Mouse (Mus musculus) olfactory bulb, adult 2 months (tissue): ENCODE results near the gene Abcd4.

Experiments
- CTCF ChIP-seq: fragments of 200-500 bp; IDR thresholded peaks from 2 replicates; pipeline ENCODE4 v1.5.1; 2012; ENCODE audit warnings: low read depth, mild to moderate bottlenecking, low read length, moderate library complexity; ENCODE audit not compliant: insufficient read depth
- POLR2A ChIP-seq: fragments of 200-500 bp; IDR thresholded peaks from 2 replicates; pipeline ENCODE4 v1.6.1; 2012; ENCODE audit warnings: mild to moderate bottlenecking, low read depth, low read length, moderate library complexity; ENCODE audit not compliant: insufficient read depth

DNA sequence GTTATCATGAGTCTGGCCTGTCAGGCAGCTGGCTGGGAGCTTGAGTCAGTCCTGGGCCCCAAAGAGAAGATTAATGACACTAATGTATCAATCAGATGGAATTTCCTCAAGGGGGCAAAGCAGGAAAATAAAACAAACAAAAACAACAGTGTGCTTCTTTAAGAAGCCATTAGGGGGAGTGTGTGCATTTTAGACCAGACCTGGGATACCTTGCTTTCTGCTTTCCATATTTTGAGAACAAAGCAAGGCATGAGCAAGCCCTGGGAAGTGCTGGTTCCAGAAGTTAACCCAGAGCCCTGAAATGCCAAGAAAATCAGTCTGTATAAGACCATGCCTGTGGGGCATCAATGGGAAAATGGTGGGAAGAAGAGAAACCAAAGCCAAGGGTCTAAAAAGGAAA, 3.8 kb upstream of the Abcd4 start:
- TF ChIP-seq POLR2A (no peak), CTCF (no peak)
